Mouse (Mus musculus): Measurements from ENCODE around the gene Prss23. TPM values are rescaled to one million over a fixed set of nuclear protein-coding genes. Genes with fewer than 3 reads are reported as not detected.

Prss23 gene
- polyA plus RNA-seq, 1 experiment = 13.6 TPM

- WGBS = 84% methylated on average over 11 of the region's 11 CpGs
- DNase-seq = no peak
Observed at GRCm38 (mm10) chr7:89558446-89559039, 31.6 kb upstream of the Prss23 start.

GRCm38 (mm10) chr7:89557056-89557455 is 30.1 kb upstream of the Prss23 start:
- TF ChIP-seq CTCF (IDR thresholded peaks at IDR 0.05; ENCODE audit: borderline replicate concordance, insufficient read depth, low read depth, low read length) (no peak), POLR2A (IDR thresholded peaks at IDR 0.05; ENCODE audit: borderline replicate concordance, insufficient read depth, low read length) (no peak)
- H3K27ac ChIP-seq (ENCODE audit: insufficient read depth, low read length) = no peak overlapping the region
- no peak overlapping the region for H3K4me3 ChIP-seq (replicated peaks; ENCODE audit: insufficient read depth, low read depth, low read length)
- H3K27me3 ChIP-seq (ENCODE audit: control insufficient read depth, insufficient read depth, low read length) = no peaks in the 10 kb centered on the region
- peak; percentile 28 to 46 for DNase-seq
- peaks cover 6% of the 10 kb centered on the region for H3K4me1 ChIP-seq (ENCODE audit: control insufficient read depth, insufficient read depth, low read length)
- 16% methylated on average over 5 of the region's 5 CpGs for WGBS

More at GRCm38 (mm10) chr7:89558446-89559039, 31.6 kb upstream of the Prss23 start:
- TF ChIP-seq POLR2A (IDR thresholded peaks at IDR 0.05; ENCODE audit: borderline replicate concordance, insufficient read depth, low read length) (no peak), CTCF (IDR thresholded peaks at IDR 0.05; ENCODE audit: borderline replicate concordance, insufficient read depth, low read depth, low read length) (no peak)
- Histone ChIP-seq H3K27me3 (ENCODE audit: control insufficient read depth, insufficient read depth, low read length) (no peaks in the 10 kb centered on the region), H3K4me3 (replicated peaks; ENCODE audit: insufficient read depth, low read depth, low read length) (no peak overlapping the region), H3K27ac (ENCODE audit: insufficient read depth, low read length) (no peak overlapping the region), H3K4me1 (ENCODE audit: control insufficient read depth, insufficient read depth, low read length) (peaks cover 6% of the 10 kb centered on the region)

- TF ChIP-seq CTCF (IDR thresholded peaks at IDR 0.05; ENCODE audit: borderline replicate concordance, insufficient read depth, low read depth, low read length) (no peak), POLR2A (IDR thresholded peaks at IDR 0.05; ENCODE audit: borderline replicate concordance, insufficient read depth, low read length) (no peak)
- no peaks in the 10 kb centered on the region for H3K27me3 ChIP-seq (ENCODE audit: control insufficient read depth, insufficient read depth, low read length)
- 82% methylated on average over 4 of the region's 4 CpGs for WGBS
Observed at GRCm38 (mm10) chr7:89556652-89557051, 29.7 kb upstream of the Prss23 start.

GRCm38 (mm10) chr7:89555170-89555569 is 28.2 kb upstream of the Prss23 start:
- TF ChIP-seq CTCF (IDR thresholded peaks at IDR 0.05; ENCODE audit: borderline replicate concordance, insufficient read depth, low read depth, low read length) (no peak), POLR2A (IDR thresholded peaks at IDR 0.05; ENCODE audit: borderline replicate concordance, insufficient read depth, low read length) (no peak)
- no peak for DNase-seq

More at GRCm38 (mm10) chr7:89556652-89557051, 29.7 kb upstream of the Prss23 start:
- Histone ChIP-seq H3K27ac (ENCODE audit: insufficient read depth, low read length) (no peak overlapping the region), H3K4me3 (replicated peaks; ENCODE audit: insufficient read depth, low read depth, low read length) (no peak overlapping the region), H3K4me1 (ENCODE audit: control insufficient read depth, insufficient read depth, low read length) (peaks cover 6% of the 10 kb centered on the region)
- DNase-seq = no peak

GRCm38 (mm10) chr7:89554068-89554467 is 27.1 kb upstream of the Prss23 start:
- H3K4me1 ChIP-seq (ENCODE audit: control insufficient read depth, insufficient read depth, low read length) = peaks cover 6% of the 10 kb centered on the region
- no peak overlapping the region for H3K27ac ChIP-seq (ENCODE audit: insufficient read depth, low read length)
- DNase-seq = no peak
- H3K27me3 ChIP-seq (ENCODE audit: control insufficient read depth, insufficient read depth, low read length) = no peaks in the 10 kb centered on the region
- no peak for TF ChIP-seq POLR2A (IDR thresholded peaks at IDR 0.05; ENCODE audit: borderline replicate concordance, insufficient read depth, low read length)
- no peak for TF ChIP-seq CTCF (IDR thresholded peaks at IDR 0.05; ENCODE audit: borderline replicate concordance, insufficient read depth, low read depth, low read length)
- WGBS = 92% methylated on average over 1 of the region's 1 CpGs
- H3K4me3 ChIP-seq (replicated peaks; ENCODE audit: insufficient read depth, low read depth, low read length) = no peak overlapping the region

More at GRCm38 (mm10) chr7:89555170-89555569, 28.2 kb upstream of the Prss23 start:
- no peak overlapping the region for H3K4me3 ChIP-seq (replicated peaks; ENCODE audit: insufficient read depth, low read depth, low read length)
- peaks cover 6% of the 10 kb centered on the region for H3K4me1 ChIP-seq (ENCODE audit: control insufficient read depth, insufficient read depth, low read length)
- WGBS = 82% methylated on average over 4 of the region's 4 CpGs
- H3K27ac ChIP-seq (ENCODE audit: insufficient read depth, low read length) = no peak overlapping the region
- no peaks in the 10 kb centered on the region for H3K27me3 ChIP-seq (ENCODE audit: control insufficient read depth, insufficient read depth, low read length)

- Histone ChIP-seq H3K4me1 (ENCODE audit: control insufficient read depth, insufficient read depth, low read length) (no peaks in the 10 kb centered on the region), H3K27me3 (ENCODE audit: control insufficient read depth, insufficient read depth, low read length) (no peaks in the 10 kb centered on the region), H3K4me3 (replicated peaks; ENCODE audit: insufficient read depth, low read depth, low read length) (no peak overlapping the region), H3K27ac (ENCODE audit: insufficient read depth, low read length) (no peak overlapping the region)
- 93% methylated on average over 2 of the region's 2 CpGs for WGBS
- no peak for TF ChIP-seq POLR2A (IDR thresholded peaks at IDR 0.05; ENCODE audit: borderline replicate concordance, insufficient read depth, low read length)
- TF ChIP-seq CTCF (IDR thresholded peaks at IDR 0.05; ENCODE audit: borderline replicate concordance, insufficient read depth, low read depth, low read length) = no peak
- no peak for DNase-seq
Observed at GRCm38 (mm10) chr7:89540976-89541375, 14.0 kb upstream of the Prss23 start.

- 77% methylated on average over 6 of the region's 6 CpGs for WGBS
- H3K27me3 ChIP-seq (ENCODE audit: control insufficient read depth, insufficient read depth, low read length) = no peaks in the 10 kb centered on the region
- H3K4me1 ChIP-seq (ENCODE audit: control insufficient read depth, insufficient read depth, low read length) = no peaks in the 10 kb centered on the region
- TF ChIP-seq POLR2A (IDR thresholded peaks at IDR 0.05; ENCODE audit: borderline replicate concordance, insufficient read depth, low read length) (no peak), CTCF (IDR thresholded peaks at IDR 0.05; ENCODE audit: borderline replicate concordance, insufficient read depth, low read depth, low read length) (no peak)
- H3K27ac ChIP-seq (ENCODE audit: insufficient read depth, low read length) = no peak overlapping the region
- DNase-seq = no peak
- no peak overlapping the region for H3K4me3 ChIP-seq (replicated peaks; ENCODE audit: insufficient read depth, low read depth, low read length)
Observed at GRCm38 (mm10) chr7:89539391-89539790, 12.4 kb upstream of the Prss23 start.

- Histone ChIP-seq H3K4me1 (ENCODE audit: control insufficient read depth, insufficient read depth, low read length) (no peaks in the 10 kb centered on the region), H3K27ac (ENCODE audit: insufficient read depth, low read length) (no peak overlapping the region), H3K27me3 (ENCODE audit: control insufficient read depth, insufficient read depth, low read length) (no peaks in the 10 kb centered on the region), H3K4me3 (replicated peaks; ENCODE audit: insufficient read depth, low read depth, low read length) (no peak overlapping the region)
- DNase-seq = no peak
- 78% methylated on average over 4 of the region's 4 CpGs for WGBS
- TF ChIP-seq POLR2A (IDR thresholded peaks at IDR 0.05; ENCODE audit: borderline replicate concordance, insufficient read depth, low read length) = no peak
- no peak for TF ChIP-seq CTCF (IDR thresholded peaks at IDR 0.05; ENCODE audit: borderline replicate concordance, insufficient read depth, low read depth, low read length)
Observed at GRCm38 (mm10) chr7:89527430-89527856, 456 bp upstream of the Prss23 start.

Data from cerebellum, adult 2 months (tissue).